Mouse (Mus musculus) WW6 (cell line): ENCODE data around the gene Gpr157.

Source experiments
- DNase-seq: peaks from one replicate; pipeline ENCODE4 v3.0.0-alpha.2; 2013; ENCODE audit warnings: low read depth, low spot score

Gpr157 gene

DNA sequence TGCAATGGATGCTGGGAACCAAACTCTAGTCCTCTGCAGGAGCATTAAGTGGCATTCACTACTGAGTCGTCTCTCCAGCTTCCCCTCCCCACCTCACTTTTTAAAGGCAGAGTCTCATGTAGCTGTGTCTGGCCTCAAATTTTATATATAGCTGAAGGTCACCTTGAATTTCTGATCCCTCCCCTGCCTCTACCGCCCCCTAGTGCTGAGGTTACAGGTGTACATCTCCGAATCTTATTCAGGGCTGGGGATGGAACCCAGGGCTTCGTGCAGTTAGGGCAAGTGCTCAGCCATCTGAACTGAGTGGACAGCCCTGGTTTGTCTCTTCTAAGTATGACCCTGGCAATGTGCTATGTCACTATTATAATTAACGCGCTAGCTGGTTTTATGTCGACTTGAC lies 63.9 kb downstream of the Gpr157 start:
- DNase-seq = no peak

GRCm38 (mm10) chr4:150152483-150152882 lies 65.3 kb downstream of the Gpr157 start:
- DNase-seq = no peak

DNA sequence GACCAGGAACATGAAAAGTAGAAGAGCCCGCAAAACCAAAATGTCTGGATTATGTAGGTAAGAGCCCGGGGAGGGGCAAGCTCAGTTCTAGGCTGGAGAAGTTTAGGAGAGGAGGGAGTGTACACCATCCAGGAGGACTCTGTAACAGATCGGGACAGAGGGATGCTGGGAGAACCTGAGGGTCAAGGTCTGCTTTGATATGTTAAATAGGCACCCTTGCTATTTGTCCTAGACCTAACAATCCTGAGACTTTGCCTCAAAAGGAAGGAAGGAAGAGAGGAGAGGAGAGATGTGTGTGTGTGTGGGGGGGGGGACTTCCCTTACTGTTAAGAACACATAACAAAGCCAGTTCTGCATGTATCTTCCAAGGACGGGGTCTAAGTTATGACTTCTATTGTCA lies 68.1 kb downstream of the Gpr157 start:
- no peak for DNase-seq
